Mouse (Mus musculus): Measurements from ENCODE around the gene Arhgap10. TPM values are rescaled to one million over a fixed set of nuclear protein-coding genes. Genes with fewer than 3 reads are reported as not detected.

Gene Arhgap10
- polyA plus RNA-seq, 1 experiment from 2014 or later: 36.8 TPM

DNA sequence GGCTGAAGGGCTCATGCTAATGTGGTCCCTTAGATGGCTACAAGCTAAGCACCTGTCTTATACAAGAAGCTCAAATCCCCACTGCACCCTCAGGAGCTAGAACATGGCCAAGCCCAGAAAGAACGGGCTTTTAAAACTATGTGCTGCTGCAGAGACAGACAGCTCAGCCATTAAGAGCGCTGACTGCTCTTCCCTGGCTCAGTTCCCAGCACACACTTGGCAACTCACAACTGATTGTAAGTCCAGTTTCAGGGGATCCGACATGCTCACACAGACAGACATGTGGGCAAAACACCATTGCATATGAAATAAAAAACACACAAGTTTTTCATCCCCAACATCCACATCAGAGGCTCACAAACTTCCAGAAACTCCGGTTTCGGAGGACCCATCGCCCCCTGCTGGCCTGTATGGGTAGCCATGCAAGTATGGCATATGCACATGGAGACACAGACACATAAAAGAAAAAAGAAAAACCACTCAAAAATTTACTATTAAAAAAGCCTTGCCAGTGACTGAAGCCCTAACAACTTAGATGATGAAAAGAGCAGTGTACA is 77.4 kb downstream of the Arhgap10 start:
- ATAC-seq (ENCODE audit: insufficient number of reproducible peaks, insufficient read depth, low FRiP score, low TSS enrichment, low read depth): no peak
- H3K4me1 ChIP-seq (replicated peaks): peaks cover 26% of the 10 kb centered on the region

DNA sequence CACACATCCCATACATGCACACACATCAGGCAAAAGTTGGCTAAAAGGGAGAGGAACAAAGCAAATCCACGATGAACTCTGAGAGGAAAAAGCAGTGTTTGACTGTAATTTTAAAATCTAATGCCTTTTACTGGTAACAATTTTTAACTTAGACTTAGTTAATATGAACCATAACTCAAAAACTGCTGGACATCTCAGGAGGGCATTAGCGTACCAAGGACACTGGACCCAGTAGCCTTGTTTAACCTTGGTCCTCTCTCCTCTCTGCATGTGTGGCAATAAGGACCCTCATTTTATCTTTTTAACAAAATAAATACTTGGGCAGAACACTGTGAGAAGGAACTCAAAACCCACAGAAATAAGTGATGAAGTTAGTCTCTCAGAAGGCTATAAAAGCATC is 78.1 kb downstream of the Arhgap10 start:
- no peaks in the 10 kb centered on the region for H3K36me3 ChIP-seq
- 93% methylated on average over 2 of the region's 2 CpGs for WGBS
- H3K4me1 ChIP-seq (replicated peaks): peaks cover 26% of the 10 kb centered on the region
- no peak overlapping the region for H3K9ac ChIP-seq (replicated peaks)
- H3K27ac ChIP-seq: no peak overlapping the region
- H3K4me2 ChIP-seq: no peak overlapping the region
- H3K9me3 ChIP-seq: no peaks in the 10 kb centered on the region
- no peak overlapping the region for H3K4me3 ChIP-seq (replicated peaks)
- H3K27me3 ChIP-seq: no peaks in the 10 kb centered on the region
- ATAC-seq (ENCODE audit: insufficient number of reproducible peaks, insufficient read depth, low FRiP score, low TSS enrichment, low read depth): no peak

More for the DNA sequence above, 77.4 kb downstream of the Arhgap10 start:
- Histone ChIP-seq H3K27me3 (no peaks in the 10 kb centered on the region), H3K9ac (replicated peaks) (no peak overlapping the region), H3K36me3 (no peaks in the 10 kb centered on the region), H3K4me3 (replicated peaks) (no peak overlapping the region), H3K27ac (no peak overlapping the region), H3K4me2 (no peak overlapping the region), H3K9me3 (no peaks in the 10 kb centered on the region)
- 88% methylated on average over 6 of the region's 6 CpGs for WGBS

DNA sequence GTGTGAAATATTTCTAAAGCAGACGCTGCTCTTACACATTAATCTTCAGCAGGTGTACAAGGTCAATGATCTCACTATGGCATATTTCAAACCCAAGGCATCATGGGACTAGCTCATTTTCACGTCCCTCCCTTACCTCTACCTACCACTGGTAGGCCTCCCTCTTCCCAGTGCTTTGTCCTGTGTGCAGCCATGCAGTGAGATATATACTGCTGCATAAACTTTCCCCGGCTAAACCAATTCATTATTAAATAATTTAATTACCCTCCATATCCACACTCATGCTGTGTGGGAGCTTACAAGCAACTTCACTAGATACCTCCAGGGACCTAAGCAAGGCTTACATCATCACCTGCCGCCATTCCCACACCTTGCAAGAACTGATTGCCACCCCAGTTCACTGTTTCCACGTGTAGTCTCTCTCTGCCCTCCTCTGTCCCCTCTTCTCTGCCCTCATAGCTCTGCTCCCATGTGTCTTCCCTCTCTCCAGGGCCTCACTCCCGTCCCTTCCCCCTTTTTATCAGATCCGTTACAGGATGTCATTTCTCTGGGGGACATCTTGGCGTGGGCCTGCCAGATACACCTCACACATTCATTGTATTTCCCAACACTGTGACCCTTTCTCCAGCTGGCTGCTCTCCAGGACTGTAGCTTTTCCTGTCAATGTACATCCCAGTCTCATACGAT is 79.8 kb downstream of the Arhgap10 start:
- 66% methylated on average over 9 of the region's 9 CpGs for WGBS
- peaks cover 34% of the 10 kb centered on the region for H3K4me1 ChIP-seq (replicated peaks)
- H3K4me2 ChIP-seq: no peak overlapping the region
- ATAC-seq (ENCODE audit: insufficient number of reproducible peaks, insufficient read depth, low FRiP score, low TSS enrichment, low read depth): no peak
- no peaks in the 10 kb centered on the region for H3K36me3 ChIP-seq
- no peak overlapping the region for H3K4me3 ChIP-seq (replicated peaks)
- H3K27ac ChIP-seq: 0 out of 2 replicates have a peak overlapping the region, but pooled peaks have one; percentile 45
- H3K27me3 ChIP-seq: no peaks in the 10 kb centered on the region
- no peak overlapping the region for H3K9ac ChIP-seq (replicated peaks)
- H3K9me3 ChIP-seq: no peaks in the 10 kb centered on the region

DNA sequence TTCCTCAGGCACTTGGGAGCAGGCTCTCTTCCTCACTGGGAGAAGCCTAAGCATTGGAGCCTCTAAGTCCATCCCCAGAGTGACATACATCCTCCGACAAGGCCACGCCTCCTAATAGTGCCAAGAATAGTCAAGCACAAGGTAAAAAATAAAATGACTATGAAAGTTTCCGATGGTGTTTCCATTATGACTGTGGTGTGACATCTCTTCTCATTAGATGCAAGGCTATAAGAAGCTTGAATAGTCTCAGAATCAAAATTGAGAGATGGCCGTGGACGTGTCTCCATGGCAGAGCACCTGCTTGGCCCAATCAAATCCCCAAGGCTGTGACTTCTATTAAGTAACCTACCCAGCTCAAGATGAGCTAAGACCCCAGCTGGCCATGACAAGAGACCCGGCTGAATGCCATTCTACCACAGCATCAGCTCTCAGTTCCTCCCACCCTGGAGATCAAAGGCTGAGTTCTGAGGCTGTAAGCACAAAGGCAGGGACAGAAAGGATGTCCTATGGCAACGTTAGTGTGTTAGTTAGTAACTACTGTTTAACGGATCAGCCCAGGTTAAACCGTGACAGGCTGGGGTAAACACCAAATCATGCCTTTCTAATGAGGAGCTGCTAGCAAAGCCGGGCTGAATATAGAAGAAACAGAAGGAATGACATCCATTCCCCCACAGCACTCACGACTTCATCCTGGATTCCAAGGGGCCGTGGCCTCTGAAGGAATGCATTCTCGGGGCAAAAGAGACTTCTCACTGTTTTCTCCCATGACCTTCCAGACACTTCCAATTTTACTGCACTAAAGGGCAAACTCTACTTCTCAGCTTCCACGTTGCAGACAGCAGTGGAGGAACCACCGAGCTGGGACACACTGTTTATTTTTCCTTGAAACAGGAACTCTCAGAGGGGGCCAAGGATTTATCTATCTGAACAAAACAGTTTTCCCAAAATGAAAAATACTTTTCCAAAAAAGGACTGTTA is 81.5 kb downstream of the Arhgap10 start:
- Histone ChIP-seq H3K36me3 (no peaks in the 10 kb centered on the region), H3K4me2 (no peak overlapping the region), H3K27me3 (no peaks in the 10 kb centered on the region), H3K9ac (replicated peaks) (no peak overlapping the region; the same call in 1 of the 2 replicates), H3K9me3 (no peaks in the 10 kb centered on the region), H3K4me1 (replicated peaks) (peaks cover 43% of the 10 kb centered on the region), H3K4me3 (replicated peaks) (no peak overlapping the region), H3K27ac (no peak overlapping the region)
- 35% methylated on average over 15 of the region's 15 CpGs for WGBS
- no peak for ATAC-seq (ENCODE audit: insufficient number of reproducible peaks, insufficient read depth, low FRiP score, low TSS enrichment, low read depth)

DNA sequence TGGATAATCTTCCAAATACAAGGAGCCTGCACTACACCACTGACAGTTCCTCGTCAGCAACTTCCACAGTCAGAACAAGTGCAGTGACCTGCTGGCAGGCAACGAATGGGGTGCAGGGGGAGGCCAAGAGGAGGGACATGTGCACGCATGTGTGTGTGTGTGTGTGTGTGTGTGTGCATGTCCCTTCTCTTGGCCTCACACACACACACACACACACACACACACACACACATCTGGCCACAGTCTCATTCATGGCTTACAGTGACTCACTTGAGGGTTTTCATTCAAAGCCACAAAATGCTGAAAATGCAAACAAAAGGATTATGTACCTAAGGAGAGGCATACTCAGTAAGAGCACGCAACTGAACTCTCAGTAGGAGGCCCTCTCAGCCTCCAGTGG is 84.5 kb downstream of the Arhgap10 start:
- peak overlapping the region; percentile 20; the same call in 1 of the 2 replicates for H3K27ac ChIP-seq
- no peak overlapping the region for H3K4me2 ChIP-seq
- no peaks in the 10 kb centered on the region for H3K27me3 ChIP-seq
- no peak overlapping the region for H3K4me3 ChIP-seq (replicated peaks)
- H3K9ac ChIP-seq (replicated peaks): no peak overlapping the region
- H3K36me3 ChIP-seq: no peaks in the 10 kb centered on the region
- WGBS: 57% methylated on average over 4 of the region's 4 CpGs
- peaks cover 42% of the 10 kb centered on the region for H3K4me1 ChIP-seq (replicated peaks)
- ATAC-seq (ENCODE audit: insufficient number of reproducible peaks, insufficient read depth, low FRiP score, low TSS enrichment, low read depth): 0 out of 2 replicates have a peak, but pooled peaks have one; percentile 23
- no peaks in the 10 kb centered on the region for H3K9me3 ChIP-seq

DNA sequence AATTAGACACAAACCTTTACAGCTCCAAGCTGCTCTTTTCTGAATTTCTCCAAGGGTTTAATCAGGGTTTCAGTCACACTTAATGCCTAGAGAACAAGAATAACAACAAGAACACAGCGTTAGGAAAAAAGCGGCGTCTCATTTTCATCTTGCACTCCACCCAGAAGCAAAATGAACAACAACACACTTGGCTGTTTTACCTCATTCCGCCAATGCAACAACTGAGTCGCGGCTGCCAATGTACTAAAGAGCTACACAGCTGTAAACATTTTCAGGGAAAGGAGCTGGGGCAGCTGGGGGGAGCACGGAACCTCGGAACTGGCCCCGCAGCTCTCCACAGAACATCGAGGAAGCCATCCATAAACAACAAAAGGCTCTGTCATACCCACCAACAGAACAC is 85.0 kb downstream of the Arhgap10 start:
- WGBS: 60% methylated on average over 10 of the region's 10 CpGs
- H3K9ac ChIP-seq (replicated peaks): no peak overlapping the region
- H3K27me3 ChIP-seq: no peaks in the 10 kb centered on the region
- no peaks in the 10 kb centered on the region for H3K9me3 ChIP-seq
- H3K27ac ChIP-seq: peak overlapping the region; percentile 20; the same call in 1 of the 2 replicates
- no peak overlapping the region for H3K4me3 ChIP-seq (replicated peaks)
- H3K36me3 ChIP-seq: no peaks in the 10 kb centered on the region
- peaks cover 37% of the 10 kb centered on the region for H3K4me1 ChIP-seq (replicated peaks)
- ATAC-seq (ENCODE audit: insufficient number of reproducible peaks, insufficient read depth, low FRiP score, low TSS enrichment, low read depth): no peak
- H3K4me2 ChIP-seq: no peak overlapping the region

DNA sequence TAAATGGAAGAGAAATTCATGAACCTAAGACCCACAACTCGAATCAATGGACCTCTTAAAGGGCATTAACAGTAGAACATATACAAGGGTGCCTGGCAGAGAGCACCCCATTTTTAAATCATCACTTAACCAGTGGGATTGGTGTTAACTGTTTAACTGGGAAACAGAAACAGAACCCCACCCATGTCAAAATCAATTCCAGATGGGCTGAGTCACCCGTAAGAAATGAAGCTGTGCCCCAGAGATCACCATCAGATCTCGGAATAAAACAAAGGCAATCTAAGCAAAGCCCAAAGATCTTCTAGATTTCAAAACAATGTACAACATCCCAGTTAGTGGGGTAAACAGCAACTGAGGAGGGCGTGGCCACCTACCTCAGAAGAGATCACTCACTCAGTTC is 89.3 kb downstream of the Arhgap10 start:
- Histone ChIP-seq H3K4me1 (replicated peaks) (peaks cover 25% of the 10 kb centered on the region), H3K27me3 (no peaks in the 10 kb centered on the region), H3K9ac (replicated peaks) (no peak overlapping the region), H3K36me3 (peaks cover 15% of the 10 kb centered on the region), H3K27ac (no peak overlapping the region), H3K9me3 (no peaks in the 10 kb centered on the region), H3K4me3 (replicated peaks) (no peak overlapping the region), H3K4me2 (no peak overlapping the region)
- 47% methylated on average over 4 of the region's 4 CpGs for WGBS
- ATAC-seq (ENCODE audit: insufficient number of reproducible peaks, insufficient read depth, low FRiP score, low TSS enrichment, low read depth): no peak

DNA sequence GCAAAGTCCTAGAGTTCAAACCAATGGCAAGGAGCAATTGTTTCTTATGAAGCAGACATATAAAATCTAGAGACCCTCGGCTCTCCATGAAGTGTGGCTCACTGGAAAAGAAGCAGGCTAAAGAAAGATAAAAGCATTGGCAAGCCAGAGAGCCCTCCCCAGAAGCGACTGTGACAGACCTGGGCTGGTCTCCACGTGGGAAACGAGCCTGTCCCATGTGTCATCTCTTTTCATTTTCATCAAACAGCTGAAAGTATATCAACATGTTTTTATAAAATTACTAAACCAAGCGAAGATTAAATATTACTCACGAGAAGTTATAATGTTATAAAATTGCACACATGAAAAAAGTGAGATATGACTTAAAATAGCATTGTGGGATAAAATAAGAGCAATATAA is 89.7 kb downstream of the Arhgap10 start:
- Histone ChIP-seq H3K4me2 (no peak overlapping the region), H3K9ac (replicated peaks) (no peak overlapping the region)
- WGBS: 62% methylated on average over 6 of the region's 6 CpGs

DNA sequence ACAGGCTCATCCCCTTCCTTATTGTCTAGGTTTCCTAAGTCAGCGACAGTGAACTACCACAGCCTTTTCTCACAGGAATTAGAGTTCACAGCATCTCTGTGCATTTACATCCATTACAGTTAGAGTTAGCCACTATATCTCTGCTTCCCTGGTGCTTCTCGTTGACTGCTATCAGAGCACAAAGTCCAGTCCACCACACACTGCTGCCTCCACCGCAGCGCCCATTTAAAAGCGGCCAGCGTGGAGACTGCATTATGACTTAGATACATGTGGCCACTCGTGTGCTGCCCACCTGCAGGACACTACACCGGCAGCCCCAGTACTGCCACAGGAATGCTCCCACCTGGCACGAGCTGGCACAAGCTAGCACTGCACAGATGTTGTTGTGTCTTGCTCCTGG is 90.3 kb downstream of the Arhgap10 start:
- H3K27me3 ChIP-seq: no peaks in the 10 kb centered on the region
- H3K36me3 ChIP-seq: peaks cover 24% of the 10 kb centered on the region
- 81% methylated on average over 9 of the region's 9 CpGs for WGBS
- no peak overlapping the region for H3K4me2 ChIP-seq
- H3K27ac ChIP-seq: no peak overlapping the region
- peaks cover 17% of the 10 kb centered on the region for H3K4me1 ChIP-seq (replicated peaks)
- H3K4me3 ChIP-seq (replicated peaks): no peak overlapping the region
- no peaks in the 10 kb centered on the region for H3K9me3 ChIP-seq
- ATAC-seq (ENCODE audit: insufficient number of reproducible peaks, insufficient read depth, low FRiP score, low TSS enrichment, low read depth): no peak
- no peak overlapping the region for H3K9ac ChIP-seq (replicated peaks)

More for the DNA sequence above, 89.7 kb downstream of the Arhgap10 start:
- H3K9me3 ChIP-seq: no peaks in the 10 kb centered on the region
- peaks cover 21% of the 10 kb centered on the region for H3K4me1 ChIP-seq (replicated peaks)
- H3K27ac ChIP-seq: no peak overlapping the region
- peaks cover 19% of the 10 kb centered on the region for H3K36me3 ChIP-seq
- H3K27me3 ChIP-seq: no peaks in the 10 kb centered on the region
- no peak overlapping the region for H3K4me3 ChIP-seq (replicated peaks)
- no peak for ATAC-seq (ENCODE audit: insufficient number of reproducible peaks, insufficient read depth, low FRiP score, low TSS enrichment, low read depth)

DNA sequence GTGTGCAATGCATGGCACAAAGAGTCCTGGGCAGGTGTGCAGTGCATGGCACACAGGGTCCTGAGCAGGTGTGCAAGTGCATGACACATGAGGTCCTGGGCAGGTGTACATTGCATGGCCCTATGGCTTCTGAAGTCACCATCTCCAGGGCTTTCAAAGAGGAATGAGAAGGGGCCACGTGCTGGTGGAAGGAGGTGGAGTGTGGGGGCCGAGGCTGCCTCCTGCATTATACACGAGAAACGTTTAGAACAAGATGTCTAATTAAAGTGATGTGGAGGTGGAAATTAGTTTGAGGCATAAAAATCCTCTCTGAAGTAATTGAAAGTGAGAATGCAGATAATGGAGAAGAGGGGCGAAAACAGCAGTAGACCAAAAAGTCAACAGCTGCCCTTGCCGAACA is 93.9 kb downstream of the Arhgap10 start:
- Histone ChIP-seq H3K27me3 (no peaks in the 10 kb centered on the region), H3K4me2 (no peak overlapping the region), H3K4me3 (replicated peaks) (no peak overlapping the region), H3K27ac (no peak overlapping the region), H3K36me3 (peaks cover 34% of the 10 kb centered on the region), H3K4me1 (replicated peaks) (peaks cover 12% of the 10 kb centered on the region; the same call in 1 of the 2 replicates), H3K9me3 (no peaks in the 10 kb centered on the region), H3K9ac (replicated peaks) (no peak overlapping the region)
- no peak for ATAC-seq (ENCODE audit: insufficient number of reproducible peaks, insufficient read depth, low FRiP score, low TSS enrichment, low read depth)
- WGBS: 78% methylated on average over 4 of the region's 6 CpGs

DNA sequence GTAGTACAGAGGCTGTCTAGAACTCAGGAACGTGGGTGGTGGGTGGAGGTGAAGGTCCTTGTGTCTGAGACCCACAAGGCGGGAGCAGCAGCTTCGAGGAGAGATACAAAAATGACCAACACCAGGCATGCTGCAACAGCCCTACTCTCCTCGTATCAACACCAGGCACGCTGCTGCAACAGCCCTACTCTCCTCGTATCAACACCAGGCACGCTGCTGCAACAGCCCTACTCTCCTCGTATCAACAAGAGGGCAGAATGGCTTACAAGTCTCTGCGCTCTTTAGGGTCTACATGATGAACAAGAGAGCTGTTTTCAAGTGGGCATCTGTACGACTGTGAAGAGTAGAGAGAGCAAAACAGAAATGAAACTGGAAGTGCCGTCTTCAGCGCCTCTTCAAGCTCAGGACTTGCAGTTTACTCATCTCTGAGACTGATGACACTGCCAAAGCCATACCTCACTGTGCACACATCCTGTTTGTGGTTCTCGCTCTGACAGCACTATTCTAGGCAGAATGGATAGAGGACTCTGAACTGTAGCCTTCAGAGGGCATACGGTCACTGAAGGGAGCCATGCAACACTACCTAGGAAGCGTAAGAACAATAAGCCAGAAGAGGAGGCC is 95.0 kb downstream of the Arhgap10 start:
- ATAC-seq (ENCODE audit: insufficient number of reproducible peaks, insufficient read depth, low FRiP score, low TSS enrichment, low read depth): no peak
- Histone ChIP-seq H3K36me3 (peaks cover 34% of the 10 kb centered on the region), H3K4me2 (no peak overlapping the region), H3K4me3 (replicated peaks) (no peak overlapping the region), H3K27me3 (no peaks in the 10 kb centered on the region), H3K4me1 (replicated peaks) (peaks cover 8% of the 10 kb centered on the region; the same call in 1 of the 2 replicates), H3K9me3 (no peaks in the 10 kb centered on the region), H3K27ac (no peak overlapping the region), H3K9ac (replicated peaks) (no peak overlapping the region)
- WGBS: 88% methylated on average over 15 of the region's 15 CpGs
